Mouse (Mus musculus): ENCODE data around the gene Zfp207.

- TF ChIP-seq CTCF (IDR thresholded peaks at IDR 0.05; ENCODE audit: control insufficient read depth, insufficient read depth, insufficient read length) = no peak
- TF ChIP-seq USF1 (IDR thresholded peaks at IDR 0.05; ENCODE audit: low read depth) = no peak
- TF ChIP-seq MYOD1 (IDR thresholded peaks at IDR 0.05; ENCODE audit: control insufficient read depth, insufficient read length, low read depth) = no peak
- no peak for TF ChIP-seq MAX (IDR thresholded peaks at IDR 0.05)
- TF ChIP-seq CEBPB (IDR thresholded peaks at IDR 0.05; ENCODE audit: low read depth) = no peak
- TF ChIP-seq MYOG (IDR thresholded peaks at IDR 0.05; ENCODE audit: control insufficient read depth, extremely low read depth, insufficient read length) = no peak
These were observed 6.4 kb upstream of the Zfp207 start for GRCm38 (mm10) chr11:80376651-80377050.
